Mouse (Mus musculus): Measurements from ENCODE around the gene Zkscan17.
A peak's percentile ranks its signal among the peaks of the same experiment; 100 is the strongest.
"Not testable (repeated sequence)": the region's sequence is repeated elsewhere in the genome, so short reads cannot be mapped to it uniquely, and the experiment has no call there.

The Zkscan17 gene

GRCm38 (mm10) chr11:59526472-59527080 lies at the start of gene Zkscan17:
TSS of gene Zkscan17 (minus strand) at chr11:59526751.
- DNase-seq (ENCODE audit: low spot score) = peak; percentile 65

- DNase-seq (ENCODE audit: low spot score) = not testable (repeated sequence)
Measured at GRCm38 (mm10) chr11:59576135-59576534, 49.6 kb upstream of the Zkscan17 start, which contains the start of gene Olfr222. TSS of gene Olfr222 (minus strand) at chr11:59576235.

- peak; percentile 54 for DNase-seq (ENCODE audit: low spot score)
Measured at GRCm38 (mm10) chr11:59575726-59576125, 49.2 kb upstream of the Zkscan17 start.

- DNase-seq (ENCODE audit: low spot score) = no peak
Measured at GRCm38 (mm10) chr11:59569306-59569705, 42.8 kb upstream of the Zkscan17 start.

GRCm38 (mm10) chr11:59562837-59563236 lies 36.3 kb upstream of the Zkscan17 start:
- DNase-seq (ENCODE audit: low spot score) = no peak

GRCm38 (mm10) chr11:59562336-59562735 lies 35.8 kb upstream of the Zkscan17 start:
- DNase-seq (ENCODE audit: low spot score) = no peak

GRCm38 (mm10) chr11:59560906-59561305 lies 34.4 kb upstream of the Zkscan17 start:
- DNase-seq (ENCODE audit: low spot score) = no peak

- no peak for DNase-seq (ENCODE audit: low spot score)
Measured at GRCm38 (mm10) chr11:59554535-59554934, 28.0 kb upstream of the Zkscan17 start.

GRCm38 (mm10) chr11:59554127-59554526 lies 27.6 kb upstream of the Zkscan17 start:
- no peak for DNase-seq (ENCODE audit: low spot score)

- DNase-seq (ENCODE audit: low spot score) = no peak
Measured at GRCm38 (mm10) chr11:59544005-59544404, 17.5 kb upstream of the Zkscan17 start.

- no peak for DNase-seq (ENCODE audit: low spot score)
Measured at GRCm38 (mm10) chr11:59543376-59543775, 16.8 kb upstream of the Zkscan17 start.

- no peak for DNase-seq (ENCODE audit: low spot score)
Measured at GRCm38 (mm10) chr11:59542442-59542841, 15.9 kb upstream of the Zkscan17 start.

GRCm38 (mm10) chr11:59541324-59541723 lies 14.8 kb upstream of the Zkscan17 start, which contains the start of gene Nlrp3:
TSS of gene Nlrp3 (plus strand) at chr11:59541568.
- no peak for DNase-seq (ENCODE audit: low spot score)

GRCm38 (mm10) chr11:59540123-59540522 lies 13.6 kb upstream of the Zkscan17 start:
- no peak for DNase-seq (ENCODE audit: low spot score)

GRCm38 (mm10) chr11:59538387-59538786 lies 11.8 kb upstream of the Zkscan17 start:
- DNase-seq (ENCODE audit: low spot score) = peak; percentile 83

GRCm38 (mm10) chr11:59537218-59538130 lies 10.9 kb upstream of the Zkscan17 start:
- peak; percentile 79 for DNase-seq (ENCODE audit: low spot score)

GRCm38 (mm10) chr11:59531562-59531961 lies 5.0 kb upstream of the Zkscan17 start:
- DNase-seq (ENCODE audit: low spot score) = no peak

GRCm38 (mm10) chr11:59530870-59531535 lies 4.5 kb upstream of the Zkscan17 start:
- DNase-seq (ENCODE audit: low spot score) = no peak

GRCm38 (mm10) chr11:59530221-59530620 lies 3.7 kb upstream of the Zkscan17 start:
- DNase-seq (ENCODE audit: low spot score) = no peak

- DNase-seq (ENCODE audit: low spot score) = peak; percentile 82
Measured at GRCm38 (mm10) chr11:59525237-59525636, 1.3 kb downstream of the Zkscan17 start.

- no peak for DNase-seq (ENCODE audit: low spot score)
Measured at GRCm38 (mm10) chr11:59524150-59524549, 2.4 kb downstream of the Zkscan17 start.

GRCm38 (mm10) chr11:59519741-59520495 lies 6.6 kb downstream of the Zkscan17 start:
- no peak for DNase-seq (ENCODE audit: low spot score)

Data from testis, postnatal 10 days (tissue).